Mouse (Mus musculus) liver, postnatal 0 days (tissue): ENCODE data around the gene Hectd1. TPM values are rescaled to one million over a fixed set of nuclear protein-coding genes. Genes with fewer than 3 reads are reported as not detected.
A peak's percentile ranks its signal among the peaks of the same experiment; 100 is the strongest.

ENCODE experiments used
- ATAC-seq: fragments of 200-750 bp; cut with Nextera tagmentation; 2 replicates; pipeline ENCODE4 v1.8.0; 2017; ENCODE audit warnings: mild to moderate bottlenecking, moderate library complexity
- DNase-seq: peaks from one replicate; pipeline ENCODE4 v3.0.0-alpha.2; 2016
- H3K27ac ChIP-seq: fragments of 300-500 bp; sonication (generic); 2 replicates; pipeline ENCODE4 v1.5.1; 2014; ENCODE audit warnings: antibody characterized with exemption, moderate library complexity, mild to moderate bottlenecking, low read depth
- H3K27me3 ChIP-seq: fragments of 300-500 bp; sonication (generic); 2 replicates; pipeline ENCODE4 v1.6.1; 2014; ENCODE audit warnings: low read length, control low read depth, mixed read lengths; ENCODE audit not compliant: insufficient read depth
- H3K36me3 ChIP-seq: fragments of 300-500 bp; sonication (generic); replicated peaks from 2 replicates; pipeline ENCODE4 v1.6.1; 2014; ENCODE audit warnings: mild to moderate bottlenecking, control low read depth, low read length, moderate library complexity, mixed read lengths; ENCODE audit not compliant: insufficient read depth
- H3K4me1 ChIP-seq: fragments of 300-500 bp; sonication (generic); 2 replicates; pipeline ENCODE4 v1.6.1; 2014; ENCODE audit warnings: antibody characterized with exemption, mild to moderate bottlenecking, control low read depth; ENCODE audit not compliant: insufficient read depth
- H3K4me2 ChIP-seq: fragments of 300-500 bp; sonication (generic); 2 replicates; pipeline ENCODE4 v1.6.1; 2014; ENCODE audit warnings: low read depth, mild to moderate bottlenecking, low read length, moderate library complexity, mixed read lengths
- H3K4me3 ChIP-seq: fragments of 300-500 bp; sonication (generic); 2 replicates; pipeline ENCODE4 v1.5.1; 2014; ENCODE audit warnings: low read depth, low read length
- H3K9ac ChIP-seq: fragments of 300-500 bp; sonication (generic); replicated peaks from 2 replicates; pipeline ENCODE4 v1.6.1; 2014; ENCODE audit warnings: mild to moderate bottlenecking, moderate library complexity
- H3K9me3 ChIP-seq: fragments of 300-500 bp; sonication (generic); 2 replicates; pipeline ENCODE4 v1.6.1; 2016; ENCODE audit warnings: mild to moderate bottlenecking, control low read depth, low read length, mixed read lengths
- CTCF ChIP-seq: sonication (generic); IDR thresholded peaks from 2 replicates; pipeline ENCODE4 v1.5.1; 2016; ENCODE audit warnings: antibody characterized with exemption, low read depth
- EP300 ChIP-seq: IDR thresholded peaks from 2 replicates; pipeline ENCODE4 v1.6.1; 2016; ENCODE audit warnings: antibody characterized with exemption, low read depth, mild to moderate bottlenecking
- WGBS: fragments of 180-500 bp; shearing (Covaris S2); extraction: QIAGEN DNeasy Blood & Tissue Kit; methylation state at CpG from one replicate; pipeline ENCODE4 v1.1.7; 2014; ENCODE audit not compliant: insufficient replicate concordance; 5-methylcytosine and 5-hydroxymethylcytosine counted together
- polyA plus RNA-seq: library from polyadenylated mRNA; unstranded; fragments of >200 nt; fragmentation: Nextera tagmentation; extraction: Ambion mirVana; gene quantifications from 2 replicates; pipeline ENCODE4 v1.2.1, GENCODE M21; 2015

The Hectd1 gene
- polyA plus RNA-seq, 1 experiment from 2014 or later = 20.6 TPM

DNA sequence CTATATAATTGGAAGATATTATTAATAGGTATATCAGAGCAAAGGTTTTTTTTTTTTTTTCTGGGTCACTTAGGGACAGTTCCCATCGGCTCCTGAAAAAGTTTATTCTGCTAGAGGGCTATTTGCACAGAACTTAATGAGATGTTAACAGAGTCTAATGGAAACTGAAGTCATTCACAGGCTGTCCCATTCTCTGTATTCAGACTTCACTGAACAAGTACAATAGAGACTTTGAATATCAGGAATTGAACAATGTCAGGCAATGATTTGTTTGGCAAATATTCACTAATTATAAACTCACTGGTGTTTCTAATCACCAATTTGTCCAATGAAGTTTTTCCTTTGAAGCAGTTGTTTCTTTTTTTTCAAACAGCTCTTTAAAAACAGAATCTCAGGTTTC, 92.5 kb downstream of the Hectd1 start:
- Histone ChIP-seq H3K9me3 (no peaks in the 10 kb centered on the region), H3K27ac (no peak overlapping the region), H3K36me3 (no peaks in the 10 kb centered on the region; the same call in 1 of the 2 replicates), H3K4me1 (peaks cover 2% of the 10 kb centered on the region; the same call in 1 of the 2 replicates), H3K27me3 (no peaks in the 10 kb centered on the region), H3K4me3 (no peak overlapping the region), H3K4me2 (no peak overlapping the region), H3K9ac (no peak overlapping the region)
- ATAC-seq (no peak), DNase-seq (no peak)
- 92% methylated on average over 1 of the region's 1 CpGs for WGBS
- TF ChIP-seq EP300 = no peak
- no peak for TF ChIP-seq CTCF

DNA sequence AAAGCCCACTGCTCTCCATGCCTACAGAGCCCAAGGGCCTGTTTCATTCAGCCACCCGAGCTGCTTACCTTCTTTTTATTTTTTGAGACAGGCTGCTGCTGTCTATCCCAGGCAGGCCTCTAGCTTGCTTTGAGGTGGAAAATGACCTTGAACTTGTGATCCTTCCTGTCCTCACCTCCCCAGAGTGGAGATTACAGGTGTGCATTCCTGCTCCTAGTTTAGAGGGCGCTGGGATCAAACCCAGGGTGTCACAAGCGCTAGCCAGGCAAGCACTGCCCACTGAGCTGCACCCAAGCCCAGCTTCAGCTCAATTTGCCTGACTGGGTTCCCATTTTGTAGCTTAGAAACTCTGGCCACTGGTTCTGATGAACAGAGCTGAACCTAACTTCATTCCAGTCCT, 93.0 kb downstream of the Hectd1 start:
- no peak overlapping the region for H3K4me2 ChIP-seq
- no peaks in the 10 kb centered on the region for H3K27me3 ChIP-seq
- no peaks in the 10 kb centered on the region; the same call in 1 of the 2 replicates for H3K36me3 ChIP-seq
- H3K27ac ChIP-seq = no peak overlapping the region
- TF ChIP-seq CTCF (no peak), EP300 (no peak)
- 69% methylated on average over 3 of the region's 3 CpGs for WGBS
- ATAC-seq (no peak), DNase-seq (no peak)
- no peak overlapping the region for H3K9ac ChIP-seq
- H3K4me3 ChIP-seq = no peak overlapping the region
- no peaks in the 10 kb centered on the region for H3K9me3 ChIP-seq
- peaks cover 2% of the 10 kb centered on the region; the same call in 1 of the 2 replicates for H3K4me1 ChIP-seq

DNA sequence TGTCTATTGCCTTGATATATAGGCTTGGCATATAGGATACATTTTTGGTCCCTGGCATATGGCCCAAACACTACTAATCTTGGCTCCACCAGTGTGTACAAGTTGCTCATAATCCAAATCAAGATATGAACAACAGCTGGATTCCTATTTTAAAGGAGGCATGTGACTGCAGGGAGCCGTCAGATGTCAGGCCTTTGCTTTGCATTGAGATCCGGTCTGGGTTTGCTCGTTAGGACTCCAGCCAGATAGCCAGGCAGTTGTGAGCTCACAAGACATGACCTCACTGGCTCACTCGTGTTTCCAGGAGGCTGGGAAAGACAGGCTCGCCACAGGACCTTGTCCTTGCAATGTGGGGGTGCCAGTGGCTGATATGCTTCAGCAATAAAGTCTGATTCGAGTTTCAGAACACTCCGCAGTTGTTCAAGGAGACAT, 93.5 kb downstream of the Hectd1 start:
- DNase-seq = no peak
- H3K4me1 ChIP-seq = peaks cover 2% of the 10 kb centered on the region; the same call in 1 of the 2 replicates
- no peak overlapping the region for H3K9ac ChIP-seq
- H3K27me3 ChIP-seq = no peaks in the 10 kb centered on the region
- no peak overlapping the region for H3K4me2 ChIP-seq
- TF ChIP-seq CTCF (no peak), EP300 (no peak)
- H3K9me3 ChIP-seq = no peaks in the 10 kb centered on the region
- no peak overlapping the region for H3K4me3 ChIP-seq
- ATAC-seq = no peak
- no peak overlapping the region for H3K27ac ChIP-seq
- WGBS = 59% methylated on average over 7 of the region's 7 CpGs
- no peaks in the 10 kb centered on the region; the same call in 1 of the 2 replicates for H3K36me3 ChIP-seq

DNA sequence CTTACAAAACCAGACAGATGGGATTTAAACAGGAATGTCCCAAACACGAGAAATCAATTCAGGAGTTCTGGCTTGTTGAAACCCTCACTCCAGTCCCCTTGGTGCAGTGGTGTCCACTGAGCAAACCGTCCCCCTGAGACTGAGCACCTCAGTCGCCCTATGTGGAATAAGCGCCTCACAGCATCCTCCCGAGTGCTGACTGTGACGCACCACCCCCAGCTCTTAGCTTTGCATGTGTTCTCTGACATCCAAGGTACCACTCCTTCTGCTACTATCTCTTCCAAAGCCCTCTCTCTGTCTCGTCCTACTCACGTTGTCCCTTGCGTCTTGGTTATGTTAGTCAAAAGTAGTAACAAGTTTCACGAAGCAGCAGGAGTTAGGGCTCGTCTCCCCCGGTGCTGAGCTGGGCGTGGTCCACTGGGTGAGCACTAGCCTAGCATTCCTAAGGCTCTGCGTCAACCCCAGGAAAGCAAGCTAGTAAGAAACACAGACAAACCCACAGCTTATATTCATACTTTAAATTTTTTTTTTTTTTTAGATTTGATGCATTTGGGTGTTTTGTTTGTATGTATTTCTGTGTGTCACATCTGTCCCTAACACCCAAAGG, 94.6 kb downstream of the Hectd1 start:
- Histone ChIP-seq H3K4me3 (no peak overlapping the region), H3K9ac (no peak overlapping the region), H3K4me2 (no peak overlapping the region), H3K4me1 (peaks cover 2% of the 10 kb centered on the region; the same call in 1 of the 2 replicates), H3K36me3 (no peaks in the 10 kb centered on the region), H3K27ac (no peak overlapping the region), H3K9me3 (no peaks in the 10 kb centered on the region), H3K27me3 (no peaks in the 10 kb centered on the region)
- DNase-seq = no peak
- TF ChIP-seq EP300 (no peak), CTCF (no peak)
- no peak for ATAC-seq
- 70% methylated on average over 14 of the region's 14 CpGs for WGBS

DNA sequence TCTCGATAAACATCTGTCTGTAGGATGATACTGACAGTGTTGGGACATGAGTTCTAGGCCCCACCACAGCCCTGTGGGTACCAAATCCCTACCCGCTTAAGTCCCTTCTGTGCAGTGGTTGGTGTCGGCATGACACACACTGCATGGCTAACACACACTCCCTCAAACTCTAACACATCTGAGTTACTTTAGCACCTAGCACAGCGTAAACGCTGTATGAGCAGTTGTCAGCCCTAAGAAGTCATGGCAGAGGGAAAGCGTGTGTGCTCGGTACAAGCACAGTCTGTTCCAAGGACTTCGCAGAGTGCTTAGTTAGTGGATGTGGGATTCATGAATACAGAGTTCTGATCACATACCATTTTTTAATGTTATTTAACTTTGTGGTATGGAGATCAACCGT, 99.5 kb downstream of the Hectd1 start:
- Histone ChIP-seq H3K9me3 (no peaks in the 10 kb centered on the region), H3K4me1 (no peaks in the 10 kb centered on the region), H3K27ac (no peak overlapping the region), H3K4me3 (no peak overlapping the region), H3K36me3 (peaks cover 3% of the 10 kb centered on the region; the same call in 1 of the 2 replicates), H3K27me3 (no peaks in the 10 kb centered on the region), H3K4me2 (no peak overlapping the region), H3K9ac (no peak overlapping the region)
- no peak for ATAC-seq
- no peak for TF ChIP-seq EP300
- no peak for TF ChIP-seq CTCF
- 94% methylated on average over 9 of the region's 9 CpGs for WGBS
- no peak for DNase-seq

DNA sequence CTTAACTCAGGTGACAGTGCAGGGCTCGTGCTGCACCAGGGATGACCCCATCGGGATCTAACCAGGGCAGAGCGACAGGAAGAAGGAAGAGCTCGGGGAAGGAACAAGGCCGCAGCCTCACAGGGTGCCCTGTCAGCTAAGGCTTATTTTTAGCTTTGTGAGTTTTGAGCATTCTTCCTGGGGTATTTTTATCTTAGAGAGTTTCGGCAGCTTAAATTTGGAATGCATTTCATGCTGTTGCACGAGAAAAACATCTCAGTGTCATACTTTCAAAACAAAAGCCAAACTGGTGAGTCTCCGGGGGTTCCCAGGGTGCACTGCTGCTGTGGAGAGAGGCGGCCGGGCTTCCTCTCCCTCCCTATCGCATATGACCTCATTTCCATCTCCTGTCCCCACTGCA, 100.3 kb downstream of the Hectd1 start:
- Histone ChIP-seq H3K27me3 (no peaks in the 10 kb centered on the region), H3K4me3 (no peak overlapping the region), H3K9me3 (no peaks in the 10 kb centered on the region), H3K4me2 (no peak overlapping the region), H3K4me1 (no peaks in the 10 kb centered on the region), H3K9ac (no peak overlapping the region), H3K27ac (peak overlapping the region; percentile 71), H3K36me3 (peaks cover 3% of the 10 kb centered on the region; the same call in 1 of the 2 replicates)
- DNase-seq = no peak
- no peak for TF ChIP-seq CTCF
- 0 out of 2 replicates have a peak, but pooled peaks have one; percentile 9 for TF ChIP-seq EP300
- 49% methylated on average over 11 of the region's 11 CpGs for WGBS
- ATAC-seq = peak; percentile 49; the same call in 1 of the 2 replicates
